Mouse (Mus musculus): ENCODE results near the gene Rpn2. TPM values are rescaled to one million over a fixed set of nuclear protein-coding genes. Genes with fewer than 3 reads are reported as not detected.

Gene Rpn2
- polyA plus RNA-seq (2016; fragmentation: Nextera tagmentation; extraction: Ambion mirVana): 273 and 275 TPM in 2 replicates

GRCm38 (mm10) chr2:157278717-157279415 is at the start of gene Rpn2:
Rpn2 (plus strand) TSS chr2:157279017.
- Histone ChIP-seq H3K27ac (peak within 1 kb of the TSS; percentile 96), H3K4me3 (peak within 1 kb of the TSS; percentile 85), H3K4me1 (replicated peaks) (peaks cover 24% of the 10 kb centered on the region), H3K36me3 (peaks cover 27% of the 10 kb centered on the region), H3K9me3 (no peaks in the 10 kb centered on the region), H3K27me3 (ENCODE audit: insufficient read depth, poor library complexity, severe bottlenecking) (no peaks in the 10 kb centered on the region)
- WGBS: under 1% methylated on average over 64 of the region's 64 CpGs
- DNase-seq (ENCODE audit: low spot score): peak; percentile 97

- Histone ChIP-seq H3K4me1 (replicated peaks) (0 out of 2 replicates have a peak, but pooled peaks cover 6% of the 10 kb centered on the region), H3K9me3 (no peaks in the 10 kb centered on the region), H3K36me3 (no peaks in the 10 kb centered on the region), H3K27ac (no peak overlapping the region), H3K4me3 (no peak overlapping the region), H3K27me3 (ENCODE audit: insufficient read depth, poor library complexity, severe bottlenecking) (no peaks in the 10 kb centered on the region)
- WGBS: 87% methylated on average over 8 of the region's 8 CpGs
- DNase-seq (ENCODE audit: low spot score): no peak
Measured at GRCm38 (mm10) chr2:157235946-157236345, 42.9 kb upstream of the Rpn2 start.

DNA sequence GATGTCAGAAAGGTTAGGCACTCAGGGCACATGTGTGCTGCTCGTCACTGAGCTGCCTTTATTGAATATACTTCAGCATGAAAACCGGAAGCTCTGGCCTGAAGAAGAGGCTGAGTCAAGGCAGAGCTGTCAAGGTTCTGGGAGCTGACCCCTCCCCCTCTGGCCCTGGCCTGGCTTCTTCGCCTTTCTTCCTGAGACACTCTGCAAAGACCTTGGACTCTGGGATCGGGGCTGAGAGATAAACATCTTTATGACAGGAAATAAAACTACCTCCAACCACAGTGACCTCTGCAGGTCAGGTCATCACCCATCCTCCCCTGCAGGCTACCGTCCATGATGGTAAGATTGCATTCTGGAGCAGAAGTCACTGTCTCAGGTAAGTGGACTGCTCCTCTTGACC is 33.8 kb upstream of the Rpn2 start:
- Histone ChIP-seq H3K27ac (no peak overlapping the region), H3K4me1 (replicated peaks) (peaks cover 13% of the 10 kb centered on the region), H3K4me3 (no peak overlapping the region), H3K9me3 (no peaks in the 10 kb centered on the region), H3K27me3 (ENCODE audit: insufficient read depth, poor library complexity, severe bottlenecking) (no peaks in the 10 kb centered on the region), H3K36me3 (no peaks in the 10 kb centered on the region)
- WGBS: 63% methylated on average over 5 of the region's 5 CpGs
- DNase-seq (ENCODE audit: low spot score): no peak

- no peak overlapping the region for H3K27ac ChIP-seq
- no peaks in the 10 kb centered on the region for H3K36me3 ChIP-seq
- WGBS: 77% methylated on average over 2 of the region's 2 CpGs
- no peaks in the 10 kb centered on the region for H3K27me3 ChIP-seq (ENCODE audit: insufficient read depth, poor library complexity, severe bottlenecking)
- no peaks in the 10 kb centered on the region for H3K9me3 ChIP-seq
- H3K4me1 ChIP-seq (replicated peaks): peaks cover 13% of the 10 kb centered on the region
- H3K4me3 ChIP-seq: no peak overlapping the region
- DNase-seq (ENCODE audit: low spot score): no peak
Measured at GRCm38 (mm10) chr2:157245603-157246002, 33.2 kb upstream of the Rpn2 start.

DNA sequence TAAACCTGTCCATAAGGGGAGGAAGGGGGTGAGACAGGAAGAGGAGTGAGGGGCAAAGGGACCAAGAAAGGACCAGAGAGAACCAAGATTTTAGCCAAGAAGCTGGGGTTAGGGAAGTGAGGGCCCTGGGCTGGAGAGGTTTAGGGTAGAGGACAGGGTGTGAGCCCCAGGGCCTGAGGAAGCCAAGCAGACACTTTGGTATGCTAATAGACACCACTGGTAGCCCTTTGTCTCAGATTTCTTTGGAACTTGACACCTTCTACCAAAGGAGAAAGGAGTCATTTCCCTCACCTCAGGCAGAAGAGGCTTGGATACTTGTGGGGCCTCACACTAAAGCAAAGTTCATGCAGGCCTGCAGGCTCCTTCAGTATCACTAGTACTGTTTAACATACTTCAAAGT is 30.7 kb upstream of the Rpn2 start:
- H3K4me1 ChIP-seq (replicated peaks): peaks cover 13% of the 10 kb centered on the region
- no peaks in the 10 kb centered on the region for H3K9me3 ChIP-seq
- peak; percentile 4 for DNase-seq (ENCODE audit: low spot score)
- no peak overlapping the region for H3K4me3 ChIP-seq
- H3K36me3 ChIP-seq: no peaks in the 10 kb centered on the region
- no peaks in the 10 kb centered on the region for H3K27me3 ChIP-seq (ENCODE audit: insufficient read depth, poor library complexity, severe bottlenecking)
- no peak overlapping the region for H3K27ac ChIP-seq

GRCm38 (mm10) chr2:157259720-157260119 is 19.1 kb upstream of the Rpn2 start:
- Histone ChIP-seq H3K9me3 (no peaks in the 10 kb centered on the region), H3K36me3 (no peaks in the 10 kb centered on the region), H3K4me3 (no peak overlapping the region), H3K27me3 (ENCODE audit: insufficient read depth, poor library complexity, severe bottlenecking) (no peaks in the 10 kb centered on the region), H3K27ac (no peak overlapping the region), H3K4me1 (replicated peaks) (no peaks in the 10 kb centered on the region)
- 7% methylated on average over 5 of the region's 5 CpGs for WGBS
- peak; percentile 64 for DNase-seq (ENCODE audit: low spot score)

GRCm38 (mm10) chr2:157261930-157262329 is 16.9 kb upstream of the Rpn2 start:
- Histone ChIP-seq H3K4me1 (replicated peaks) (no peaks in the 10 kb centered on the region), H3K27me3 (ENCODE audit: insufficient read depth, poor library complexity, severe bottlenecking) (no peaks in the 10 kb centered on the region), H3K27ac (no peak overlapping the region), H3K36me3 (no peaks in the 10 kb centered on the region), H3K4me3 (no peak overlapping the region), H3K9me3 (no peaks in the 10 kb centered on the region)
- WGBS: 92% methylated on average over 5 of the region's 5 CpGs
- DNase-seq (ENCODE audit: low spot score): no peak

DNA sequence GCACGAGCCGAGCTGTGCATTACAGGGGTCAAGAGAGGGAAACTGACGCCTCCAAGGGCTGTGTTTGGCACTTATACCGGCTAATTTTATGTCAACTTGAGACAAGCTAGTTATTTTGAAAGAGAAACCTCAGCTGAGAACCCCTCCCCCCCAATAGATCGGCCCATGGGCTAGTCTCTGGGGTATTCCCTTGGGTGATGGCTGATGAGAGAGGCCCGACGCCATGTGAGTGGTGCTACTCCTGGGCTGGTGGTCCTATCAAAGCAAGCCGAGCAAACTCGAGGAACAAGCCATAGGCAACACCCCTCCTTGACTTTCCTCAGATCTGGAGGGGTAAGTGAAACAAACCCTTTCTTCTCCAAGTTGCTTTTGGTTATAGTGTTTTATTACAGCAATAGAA is 16.3 kb upstream of the Rpn2 start:
- Histone ChIP-seq H3K36me3 (no peaks in the 10 kb centered on the region), H3K4me3 (no peak overlapping the region), H3K27me3 (ENCODE audit: insufficient read depth, poor library complexity, severe bottlenecking) (no peaks in the 10 kb centered on the region), H3K27ac (no peak overlapping the region), H3K9me3 (no peaks in the 10 kb centered on the region), H3K4me1 (replicated peaks) (no peaks in the 10 kb centered on the region)
- WGBS: 72% methylated on average over 9 of the region's 9 CpGs
- DNase-seq (ENCODE audit: low spot score): no peak

DNA sequence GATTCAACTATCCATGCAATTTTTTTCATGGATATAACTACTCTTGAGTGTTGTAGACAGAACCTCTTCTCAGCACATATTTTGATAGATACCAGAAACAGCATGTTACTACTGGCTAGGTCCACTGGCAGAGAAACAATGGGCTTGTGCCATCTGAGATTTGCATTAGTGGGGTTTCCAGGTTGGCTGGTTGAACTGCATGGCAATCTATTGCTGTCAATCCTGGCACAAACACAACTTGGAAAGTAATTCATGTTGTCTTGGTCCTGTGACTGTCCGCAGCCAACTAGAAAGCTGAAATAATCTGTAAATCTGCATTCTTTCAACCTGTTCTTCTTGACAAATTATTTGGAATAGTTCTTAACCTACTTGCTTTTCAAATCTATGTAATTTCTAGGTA is 15.7 kb upstream of the Rpn2 start:
- no peak for DNase-seq (ENCODE audit: low spot score)
- WGBS: 97% methylated on average over 1 of the region's 1 CpGs
- H3K27ac ChIP-seq: no peak overlapping the region

DNA sequence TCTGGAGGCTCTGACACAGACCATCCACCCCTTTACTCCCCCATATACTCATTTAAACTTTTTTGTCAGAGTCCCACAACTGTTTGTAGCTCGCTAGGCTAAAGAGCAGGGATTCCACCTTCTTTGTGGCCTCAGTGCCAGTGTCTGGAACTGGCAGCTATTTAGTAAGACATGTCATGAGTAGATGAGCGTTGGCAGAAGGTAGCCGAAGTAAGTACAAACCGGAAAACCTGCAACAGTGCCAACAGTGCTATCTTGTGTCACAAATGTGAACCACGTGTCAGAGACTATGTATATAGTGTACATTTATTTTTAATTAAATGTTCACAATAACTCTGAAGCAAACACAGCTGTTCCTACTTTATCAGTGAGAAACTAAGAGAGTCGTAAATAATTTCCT is 15.0 kb upstream of the Rpn2 start:
- H3K36me3 ChIP-seq: no peaks in the 10 kb centered on the region
- no peak overlapping the region for H3K27ac ChIP-seq
- no peaks in the 10 kb centered on the region for H3K9me3 ChIP-seq
- H3K4me3 ChIP-seq: no peak overlapping the region
- no peaks in the 10 kb centered on the region for H3K4me1 ChIP-seq (replicated peaks)
- DNase-seq (ENCODE audit: low spot score): no peak
- H3K27me3 ChIP-seq (ENCODE audit: insufficient read depth, poor library complexity, severe bottlenecking): no peaks in the 10 kb centered on the region
- WGBS: 83% methylated on average over 6 of the region's 6 CpGs

More for the DNA sequence above, 15.7 kb upstream of the Rpn2 start:
- Histone ChIP-seq H3K27me3 (ENCODE audit: insufficient read depth, poor library complexity, severe bottlenecking) (no peaks in the 10 kb centered on the region), H3K4me1 (replicated peaks) (no peaks in the 10 kb centered on the region), H3K4me3 (no peak overlapping the region), H3K36me3 (no peaks in the 10 kb centered on the region), H3K9me3 (no peaks in the 10 kb centered on the region)

DNA sequence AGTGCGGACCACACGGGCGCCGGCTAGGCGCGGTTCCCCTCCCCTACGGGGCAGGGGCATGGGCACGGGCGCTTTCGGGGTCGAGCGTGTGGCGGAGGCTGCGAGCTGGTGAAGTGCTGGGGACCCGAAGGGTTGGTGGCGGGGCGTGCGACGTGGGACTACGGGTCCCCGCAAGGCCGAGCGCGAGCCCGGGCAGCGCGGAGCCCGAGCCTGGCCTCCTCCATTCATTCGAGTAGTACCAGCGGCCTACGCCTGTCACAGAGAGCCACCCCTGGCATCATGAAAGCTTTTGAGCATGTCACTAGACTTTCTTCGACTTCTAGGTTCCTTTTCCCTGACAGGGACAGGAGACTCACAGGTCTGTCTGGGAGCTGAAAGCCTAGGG is 591 bp downstream of the Rpn2 start, which contains the start of gene Mroh8:
TSS of gene Mroh8 (minus strand) at position 134 of the 385 bp plus-strand sequence.
- WGBS: under 1% methylated on average over 32 of the region's 32 CpGs

DNA sequence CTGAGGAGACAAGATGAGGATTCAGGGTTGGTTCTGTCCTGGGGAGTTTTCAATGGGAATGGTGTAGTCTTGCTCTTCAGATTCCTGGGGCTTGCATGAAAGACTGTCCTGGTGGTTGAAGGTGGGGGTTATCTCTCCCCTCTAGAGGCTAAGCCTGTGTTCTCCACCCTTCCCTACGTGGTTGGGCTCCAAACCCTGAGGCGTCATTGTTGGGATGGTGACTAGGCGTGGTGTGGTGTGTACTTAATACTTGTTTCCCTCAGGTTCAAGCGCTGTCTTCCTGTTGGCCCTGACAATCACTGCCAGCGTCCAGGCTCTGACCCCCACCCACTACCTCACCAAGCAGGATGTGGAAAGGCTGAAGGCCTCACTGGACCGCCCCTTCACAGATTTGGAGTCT is 4.5 kb downstream of the Rpn2 start:
- Histone ChIP-seq H3K27me3 (ENCODE audit: insufficient read depth, poor library complexity, severe bottlenecking) (no peaks in the 10 kb centered on the region), H3K4me1 (replicated peaks) (peaks cover 20% of the 10 kb centered on the region), H3K9me3 (no peaks in the 10 kb centered on the region), H3K27ac (no peak overlapping the region), H3K4me3 (no peak overlapping the region), H3K36me3 (peaks cover 72% of the 10 kb centered on the region)
- 89% methylated on average over 6 of the region's 6 CpGs for WGBS
- DNase-seq (ENCODE audit: low spot score): no peak

More for the DNA sequence above, 591 bp downstream of the Rpn2 start, which contains the start of gene Mroh8:
- Histone ChIP-seq H3K9me3 (no peaks in the 10 kb centered on the region), H3K4me3 (peak within 1 kb of the TSS; percentile 85), H3K4me1 (replicated peaks) (peaks cover 24% of the 10 kb centered on the region), H3K27ac (peak within 1 kb of the TSS; percentile 96), H3K27me3 (ENCODE audit: insufficient read depth, poor library complexity, severe bottlenecking) (no peaks in the 10 kb centered on the region), H3K36me3 (peaks cover 33% of the 10 kb centered on the region)
- DNase-seq (ENCODE audit: low spot score): no peak

GRCm38 (mm10) chr2:157287542-157287941 is 8.7 kb downstream of the Rpn2 start:
- peak; percentile 18 for DNase-seq (ENCODE audit: low spot score)
- Histone ChIP-seq H3K27me3 (ENCODE audit: insufficient read depth, poor library complexity, severe bottlenecking) (no peaks in the 10 kb centered on the region), H3K4me1 (replicated peaks) (no peaks in the 10 kb centered on the region), H3K36me3 (peaks cover 99% of the 10 kb centered on the region), H3K27ac (no peak overlapping the region; the same call in 1 of the 2 replicates), H3K4me3 (no peak overlapping the region), H3K9me3 (no peaks in the 10 kb centered on the region)
- 48% methylated on average over 3 of the region's 3 CpGs for WGBS
